Mouse (Mus musculus): ENCODE measurements around the gene Vash2. TPM values are rescaled to one million over a fixed set of nuclear protein-coding genes. Genes with fewer than 3 reads are reported as not detected.
"Not testable (repeated sequence)": the region's sequence is repeated elsewhere in the genome, so short reads cannot be mapped to it uniquely, and the experiment has no call there.

Vash2 gene
- total RNA-seq (2022), result 1 to 10 TPM; 2.0 to 3.0 (median 2.6) TPM

GRCm38 (mm10) chr1:190979100-190979563 is at the start of gene Vash2:
Gene Vash2, minus strand, starts transcription at chr1:190979296.
- peak; percentile 30 to 67 for DNase-seq (ENCODE audit: low spot score in 2 of 2)

- DNase-seq (ENCODE audit: low spot score in 2 of 2), result peak; percentile 94 to 99
Measured at GRCm38 (mm10) chr1:191026021-191026713, 47.1 kb upstream of the Vash2 start, which contains the start of gene Flvcr1. Gene Flvcr1, minus strand, starts transcription at chr1:191026158.

GRCm38 (mm10) chr1:191025016-191026012 is 46.2 kb upstream of the Vash2 start:
- peak; percentile 16 to 38 for DNase-seq (ENCODE audit: low spot score in 2 of 2)

GRCm38 (mm10) chr1:191023806-191024205 is 44.7 kb upstream of the Vash2 start:
- DNase-seq (ENCODE audit: low spot score in 2 of 2), result not testable (repeated sequence)

GRCm38 (mm10) chr1:191023140-191023539 is 44.0 kb upstream of the Vash2 start:
- no peak for DNase-seq (ENCODE audit: low spot score in 2 of 2)

GRCm38 (mm10) chr1:191021016-191021415 is 41.9 kb upstream of the Vash2 start:
- no peak for DNase-seq (ENCODE audit: low spot score in 2 of 2)

- no peak for DNase-seq (ENCODE audit: low spot score in 2 of 2)
Measured at GRCm38 (mm10) chr1:191020217-191020924, 41.3 kb upstream of the Vash2 start.

GRCm38 (mm10) chr1:191019803-191020202 is 40.7 kb upstream of the Vash2 start:
- DNase-seq (ENCODE audit: low spot score in 2 of 2), result no peak

GRCm38 (mm10) chr1:191014271-191014670 is 35.2 kb upstream of the Vash2 start:
- DNase-seq (ENCODE audit: low spot score in 2 of 2), result no peak

- no peak for DNase-seq (ENCODE audit: low spot score in 2 of 2)
Measured at GRCm38 (mm10) chr1:191008707-191009106, 29.6 kb upstream of the Vash2 start.

- no peak for DNase-seq (ENCODE audit: low spot score in 2 of 2)
Measured at GRCm38 (mm10) chr1:191002201-191002600, 23.1 kb upstream of the Vash2 start.

- DNase-seq (ENCODE audit: low spot score in 2 of 2), result no peak
Measured at GRCm38 (mm10) chr1:191000686-191001085, 21.6 kb upstream of the Vash2 start.

- DNase-seq (ENCODE audit: low spot score in 2 of 2), result no peak
Measured at GRCm38 (mm10) chr1:190998027-190998426, 18.9 kb upstream of the Vash2 start.

- DNase-seq (ENCODE audit: low spot score in 2 of 2), result no peak
Measured at GRCm38 (mm10) chr1:190996346-190996877, 17.3 kb upstream of the Vash2 start.

- DNase-seq (ENCODE audit: low spot score in 2 of 2), result peak in 1 of 2 experiments; percentile 37
Measured at GRCm38 (mm10) chr1:190995548-190995947, 16.5 kb upstream of the Vash2 start.

GRCm38 (mm10) chr1:190989437-190990082 is 10.5 kb upstream of the Vash2 start:
- DNase-seq (ENCODE audit: low spot score in 2 of 2), result no peak

GRCm38 (mm10) chr1:190981412-190981811 is 2.3 kb upstream of the Vash2 start:
- DNase-seq (ENCODE audit: low spot score in 2 of 2), result no peak

- DNase-seq (ENCODE audit: low spot score in 2 of 2), result no peak
Measured at GRCm38 (mm10) chr1:190980470-190980869, 1.4 kb upstream of the Vash2 start.

GRCm38 (mm10) chr1:190978511-190979073 is 504 bp downstream of the Vash2 start:
- DNase-seq (ENCODE audit: low spot score in 2 of 2), result no peak

- no peak for DNase-seq (ENCODE audit: low spot score in 2 of 2)
Measured at GRCm38 (mm10) chr1:190978001-190978400, 1.1 kb downstream of the Vash2 start.

Data from left cerebral cortex, adult 8-10 months (tissue).